Mouse (Mus musculus) midbrain, embryonic 14.5 days (tissue): ENCODE results near the gene Orm1. TPM values are rescaled to one million over a fixed set of nuclear protein-coding genes. Genes with fewer than 3 reads are reported as not detected.
A peak's percentile ranks its signal among the peaks of the same experiment; 100 is the strongest.

Source experiments
- ATAC-seq: fragments of 200-750 bp; cut with Nextera tagmentation; 2 replicates; pipeline ENCODE4 v1.8.0; 2017; ENCODE audit warnings: moderate number of reproducible peaks, moderate library complexity; ENCODE audit not compliant: low FRiP score, low TSS enrichment
- DNase-seq: peaks from one replicate; pipeline ENCODE4 v3.0.0-alpha.2; 2015
- H3K27ac ChIP-seq: fragments of 300-500 bp; sonication (generic); replicated peaks from 2 replicates; pipeline ENCODE4 v1.5.1; 2014; ENCODE audit warnings: mild to moderate bottlenecking, low read depth, low read length, moderate library complexity
- H3K27me3 ChIP-seq: fragments of 300-500 bp; sonication (generic); 2 replicates; pipeline ENCODE4 v1.6.1; 2014; ENCODE audit warnings: low read length, control low read depth, mixed read lengths; ENCODE audit not compliant: control insufficient read depth, insufficient read depth
- H3K36me3 ChIP-seq: fragments of 300-500 bp; sonication (generic); 2 replicates; pipeline ENCODE4 v1.6.1; 2014; ENCODE audit warnings: low read length, control low read depth; ENCODE audit not compliant: control insufficient read depth, insufficient read depth
- H3K4me1 ChIP-seq: fragments of 300-500 bp; sonication (generic); 2 replicates; pipeline ENCODE4 v1.6.1; 2014; ENCODE audit warnings: mild to moderate bottlenecking, antibody characterized with exemption, low read length, control low read depth; ENCODE audit not compliant: control insufficient read depth, insufficient read depth
- H3K4me2 ChIP-seq: fragments of 300-500 bp; sonication (generic); 2 replicates; pipeline ENCODE4 v1.6.1; 2014; ENCODE audit warnings: mild to moderate bottlenecking, low read length, moderate library complexity
- H3K4me3 ChIP-seq: fragments of 300-500 bp; sonication (generic); replicated peaks from 2 replicates; pipeline ENCODE4 v1.5.1; 2014; ENCODE audit warnings: low read depth, low read length
- H3K9ac ChIP-seq: fragments of 300-500 bp; sonication (generic); replicated peaks from 2 replicates; pipeline ENCODE4 v1.6.1; 2014; ENCODE audit warnings: mild to moderate bottlenecking, low read length, moderate library complexity
- H3K9me3 ChIP-seq: fragments of 300-500 bp; sonication (generic); 2 replicates; pipeline ENCODE4 v1.6.1; 2016; ENCODE audit warnings: low read length, control low read depth, mixed read lengths; ENCODE audit not compliant: control insufficient read depth
- WGBS: fragments of 180-500 bp; shearing (Covaris S2); extraction: QIAGEN DNeasy Blood & Tissue Kit; methylation state at CpG from one replicate; pipeline ENCODE4 v1.1.7; 2014; 5-methylcytosine and 5-hydroxymethylcytosine counted together
- polyA plus RNA-seq: library from polyadenylated mRNA; unstranded; fragments of >200 nt; fragmentation: Nextera tagmentation; extraction: Ambion mirVana; gene quantifications from 2 replicates; pipeline ENCODE4 v1.2.1, GENCODE M21; 2014

Orm1 gene
- polyA plus RNA-seq, result not detected in 2 replicates

GRCm38 (mm10) chr4:63344295-63344694 lies at the start of gene Orm1:
Orm1 (plus strand) TSS chr4:63344560.
- Histone ChIP-seq H3K4me1 (no peaks in the 10 kb centered on the region), H3K4me2 (no peak within 1 kb of the TSS), H3K4me3 (no peak within 1 kb of the TSS), H3K9me3 (no peaks in the 10 kb centered on the region), H3K27ac (no peak within 1 kb of the TSS), H3K36me3 (no peaks in the 10 kb centered on the region), H3K27me3 (no peaks in the 10 kb centered on the region), H3K9ac (no peak within 1 kb of the TSS)
- no peak for DNase-seq
- 92% methylated on average over 8 of the region's 8 CpGs for WGBS
- no peak for ATAC-seq

GRCm38 (mm10) chr4:63295641-63296040 lies 48.7 kb upstream of the Orm1 start:
- H3K9me3 ChIP-seq, result no peaks in the 10 kb centered on the region
- no peak overlapping the region for H3K4me2 ChIP-seq
- no peaks in the 10 kb centered on the region for H3K36me3 ChIP-seq
- H3K9ac ChIP-seq, result no peak overlapping the region
- ATAC-seq, result no peak
- no peak overlapping the region for H3K27ac ChIP-seq
- H3K27me3 ChIP-seq, result no peaks in the 10 kb centered on the region
- WGBS, result 78% methylated on average over 1 of the region's 1 CpGs
- no peaks in the 10 kb centered on the region for H3K4me1 ChIP-seq
- H3K4me3 ChIP-seq, result no peak overlapping the region
- DNase-seq, result no peak

GRCm38 (mm10) chr4:63296263-63296662 lies 48.1 kb upstream of the Orm1 start:
- Histone ChIP-seq H3K27ac (no peak overlapping the region), H3K4me2 (no peak overlapping the region), H3K9ac (no peak overlapping the region), H3K4me3 (no peak overlapping the region), H3K27me3 (no peaks in the 10 kb centered on the region), H3K9me3 (no peaks in the 10 kb centered on the region), H3K36me3 (no peaks in the 10 kb centered on the region), H3K4me1 (no peaks in the 10 kb centered on the region)
- 78% methylated on average over 3 of the region's 3 CpGs for WGBS
- ATAC-seq (no peak), DNase-seq (no peak)

- no peak overlapping the region for H3K4me2 ChIP-seq
- no peaks in the 10 kb centered on the region for H3K27me3 ChIP-seq
- H3K9ac ChIP-seq, result no peak overlapping the region
- H3K27ac ChIP-seq, result no peak overlapping the region
- no peak for DNase-seq
- H3K4me3 ChIP-seq, result no peak overlapping the region
- H3K4me1 ChIP-seq, result no peaks in the 10 kb centered on the region
- no peaks in the 10 kb centered on the region for H3K36me3 ChIP-seq
- 91% methylated on average over 8 of the region's 8 CpGs for WGBS
- no peaks in the 10 kb centered on the region for H3K9me3 ChIP-seq
- ATAC-seq, result no peak
These were observed 47.5 kb upstream of the Orm1 start for GRCm38 (mm10) chr4:63296876-63297275.

GRCm38 (mm10) chr4:63298191-63298590 lies 46.2 kb upstream of the Orm1 start:
- no peak overlapping the region for H3K4me2 ChIP-seq
- DNase-seq (no peak), ATAC-seq (no peak)
- H3K27ac ChIP-seq, result no peak overlapping the region
- H3K4me1 ChIP-seq, result no peaks in the 10 kb centered on the region
- WGBS, result 93% methylated on average over 8 of the region's 8 CpGs
- no peaks in the 10 kb centered on the region for H3K27me3 ChIP-seq
- no peaks in the 10 kb centered on the region for H3K9me3 ChIP-seq
- H3K36me3 ChIP-seq, result no peaks in the 10 kb centered on the region
- no peak overlapping the region for H3K4me3 ChIP-seq
- H3K9ac ChIP-seq, result no peak overlapping the region

- H3K36me3 ChIP-seq, result no peaks in the 10 kb centered on the region
- no peak overlapping the region for H3K9ac ChIP-seq
- no peaks in the 10 kb centered on the region for H3K4me1 ChIP-seq
- H3K4me3 ChIP-seq, result no peak overlapping the region
- ATAC-seq, result no peak
- peak; percentile 44 for DNase-seq
- H3K4me2 ChIP-seq, result no peak overlapping the region
- H3K27ac ChIP-seq, result no peak overlapping the region
- WGBS, result 71% methylated on average over 4 of the region's 4 CpGs
- H3K9me3 ChIP-seq, result no peaks in the 10 kb centered on the region
- no peaks in the 10 kb centered on the region for H3K27me3 ChIP-seq
These were observed 41.7 kb upstream of the Orm1 start for GRCm38 (mm10) chr4:63302641-63303040.

GRCm38 (mm10) chr4:63307175-63308062 lies 36.9 kb upstream of the Orm1 start:
- Histone ChIP-seq H3K27me3 (no peaks in the 10 kb centered on the region), H3K4me3 (no peak overlapping the region), H3K9me3 (no peaks in the 10 kb centered on the region), H3K27ac (no peak overlapping the region), H3K4me2 (no peak overlapping the region), H3K4me1 (no peaks in the 10 kb centered on the region), H3K9ac (no peak overlapping the region), H3K36me3 (no peaks in the 10 kb centered on the region)
- DNase-seq (peak; percentile 93), ATAC-seq (peak; percentile 67)
- WGBS, result 35% methylated on average over 21 of the region's 21 CpGs

GRCm38 (mm10) chr4:63308316-63308715 lies 36.0 kb upstream of the Orm1 start:
- Histone ChIP-seq H3K27me3 (no peaks in the 10 kb centered on the region), H3K36me3 (no peaks in the 10 kb centered on the region), H3K4me1 (no peaks in the 10 kb centered on the region), H3K27ac (no peak overlapping the region), H3K4me3 (no peak overlapping the region), H3K9me3 (no peaks in the 10 kb centered on the region), H3K9ac (no peak overlapping the region), H3K4me2 (no peak overlapping the region)
- 71% methylated on average over 3 of the region's 3 CpGs for WGBS
- DNase-seq, result no peak
- no peak for ATAC-seq

GRCm38 (mm10) chr4:63310247-63310855 lies 34.0 kb upstream of the Orm1 start:
- H3K9me3 ChIP-seq, result no peaks in the 10 kb centered on the region
- no peaks in the 10 kb centered on the region for H3K36me3 ChIP-seq
- no peak overlapping the region for H3K4me2 ChIP-seq
- H3K4me1 ChIP-seq, result no peaks in the 10 kb centered on the region
- 78% methylated on average over 10 of the region's 10 CpGs for WGBS
- ATAC-seq, result no peak
- H3K27ac ChIP-seq, result no peak overlapping the region
- no peaks in the 10 kb centered on the region for H3K27me3 ChIP-seq
- H3K9ac ChIP-seq, result no peak overlapping the region
- no peak overlapping the region for H3K4me3 ChIP-seq
- DNase-seq, result no peak
